Mouse (Mus musculus) CD4-positive, CD25-positive, alpha-beta regulatory T cell, adult 2 months (primary cell): ENCODE results near the gene Gpr15.

ENCODE experiments used
- DNase-seq: peaks from one replicate; pipeline ENCODE4 v3.0.0-alpha.2; 2012; ENCODE audit warnings: low read depth, low spot score

Gpr15 gene

GRCm38 (mm10) chr16:58672396-58672795 lies 46.5 kb downstream of the Gpr15 start:
- DNase-seq, result no peak

DNA sequence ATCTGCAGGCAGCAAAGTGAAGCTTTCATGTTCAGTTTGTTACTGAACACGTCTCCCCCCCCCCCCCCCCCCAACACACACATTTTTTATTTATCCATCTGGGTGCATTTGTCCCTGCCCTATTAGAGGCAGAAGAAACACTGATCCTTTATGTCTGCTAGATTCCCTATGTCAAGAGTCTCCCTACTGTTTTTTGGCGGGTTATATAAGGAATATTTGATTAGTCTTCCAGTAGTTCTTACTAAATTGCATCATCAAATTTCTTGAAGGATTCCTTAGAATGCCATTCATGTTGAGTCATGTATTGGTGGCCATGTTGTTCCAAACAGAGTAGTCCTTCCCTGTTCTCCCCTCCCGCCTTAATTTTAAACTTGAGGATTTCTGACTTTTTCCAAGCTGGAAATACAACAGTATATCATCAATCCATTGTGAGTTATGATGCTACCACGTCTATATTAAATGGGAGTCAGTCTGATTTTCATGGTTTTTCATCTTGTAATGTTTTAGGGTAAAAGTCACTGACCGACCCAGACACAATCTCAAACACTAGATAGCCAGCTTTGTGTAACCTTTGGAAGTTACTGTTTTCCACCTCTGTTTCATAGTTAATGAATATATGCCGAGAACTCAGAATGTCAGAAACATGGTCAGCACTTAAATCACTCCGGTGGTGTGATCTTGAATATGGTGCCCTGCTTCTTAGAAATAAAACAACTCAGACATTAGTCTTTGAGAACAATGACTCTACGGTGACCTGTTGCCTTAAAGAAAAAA lies 47.5 kb downstream of the Gpr15 start:
- no peak for DNase-seq

DNA sequence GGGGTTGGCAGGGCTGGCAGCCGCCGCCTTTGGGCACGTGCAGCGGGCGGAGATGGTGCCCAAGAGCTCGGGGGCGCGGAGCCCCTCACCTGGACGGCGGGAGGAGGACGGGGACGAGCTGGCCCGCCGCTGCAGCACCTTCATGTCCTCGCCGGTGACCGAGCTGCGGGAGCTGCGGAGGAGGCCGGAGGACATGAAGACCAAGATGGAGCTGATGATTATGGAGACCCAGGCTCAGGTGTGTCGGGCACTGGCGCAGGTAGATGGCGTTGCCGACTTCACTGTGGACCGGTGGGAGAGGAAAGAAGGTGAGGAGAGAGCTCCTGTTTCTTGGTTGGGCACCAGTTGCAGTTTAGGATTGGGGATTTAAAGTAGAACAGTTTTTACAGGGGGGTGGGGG lies 48.2 kb downstream of the Gpr15 start:
- DNase-seq, result peak; percentile 48

DNA sequence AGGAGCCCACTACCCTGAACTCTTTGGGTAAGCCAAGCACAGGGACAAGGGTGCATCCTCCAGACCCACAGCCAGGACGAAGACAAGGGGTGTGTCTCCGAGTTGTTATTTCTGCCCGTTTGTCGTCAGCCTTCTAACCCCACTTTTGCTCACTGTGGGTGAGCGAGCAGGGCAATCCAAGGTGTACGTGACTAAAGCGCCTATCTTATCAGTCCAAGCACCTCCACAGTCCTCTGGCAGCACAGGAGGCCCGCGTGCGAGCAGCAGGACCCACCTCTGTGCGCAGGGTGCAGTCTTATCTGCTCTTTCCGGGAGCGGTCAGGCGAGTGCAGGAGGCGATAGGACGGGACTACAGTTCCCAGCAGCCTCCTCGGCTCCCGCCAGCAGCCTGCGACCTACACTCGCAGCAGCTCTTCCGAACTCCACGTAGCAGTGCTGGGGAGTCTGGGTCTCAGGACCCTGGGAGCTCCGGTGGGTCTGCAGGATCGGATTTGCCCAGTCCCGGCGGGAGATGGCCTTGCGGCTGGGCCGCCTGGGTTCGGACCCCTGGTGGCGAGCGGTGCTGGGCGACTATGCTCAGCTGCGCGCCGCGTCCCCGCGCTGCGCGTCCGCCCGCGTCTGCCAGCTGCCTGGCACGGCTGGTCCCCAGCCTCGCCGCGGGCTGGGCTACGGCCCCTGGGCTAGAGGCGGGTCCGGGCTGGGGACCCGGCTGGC lies 48.8 kb downstream of the Gpr15 start, which contains the start of gene Cpox:
Cpox (plus strand) TSS at position 376 of the 714 bp plus-strand sequence.
- peak; percentile 85 for DNase-seq

GRCm38 (mm10) chr16:58669264-58669663 lies 49.6 kb downstream of the Gpr15 start:
- no peak for DNase-seq

DNA sequence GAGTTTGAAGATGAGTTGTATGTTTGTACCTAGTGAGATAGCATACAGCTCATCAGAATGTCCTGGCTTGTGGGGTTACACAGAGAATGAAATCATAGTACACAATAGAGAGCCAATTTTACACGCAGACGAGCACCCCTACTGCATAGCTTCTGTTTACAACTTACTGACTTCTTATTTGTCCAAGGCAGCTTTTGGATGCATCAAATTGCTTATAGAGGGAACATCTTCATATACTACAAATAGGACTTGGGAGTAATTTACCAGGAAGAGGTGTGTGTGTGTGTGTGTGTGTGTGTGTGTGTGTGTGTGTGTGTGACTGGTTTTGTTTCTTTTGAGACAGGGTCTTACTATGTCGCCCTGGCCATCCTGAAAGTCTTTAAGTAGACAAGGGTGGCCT lies 50.3 kb downstream of the Gpr15 start:
- no peak for DNase-seq
